Mouse (Mus musculus): Measurements from ENCODE around the gene Phospho1. TPM values are rescaled to one million over a fixed set of nuclear protein-coding genes. Genes with fewer than 3 reads are reported as not detected.

Phospho1 gene
- polyA plus RNA-seq, 1 experiment from 2014 or later = 14.9 TPM

- no peaks in the 10 kb centered on the region for H3K36me3 ChIP-seq (ENCODE audit: control insufficient read depth, insufficient read depth, low read length)
- H3K4me1 ChIP-seq (ENCODE audit: control insufficient read depth, insufficient read depth, low read length) = no peaks in the 10 kb centered on the region
- H3K9me3 ChIP-seq (ENCODE audit: control insufficient read depth, low read length) = peaks cover 8% of the 10 kb centered on the region; the same call in 1 of the 2 replicates
- H3K4me3 ChIP-seq (ENCODE audit: low read depth, low read length) = no peak overlapping the region
- DNase-seq (ENCODE audit: low spot score) (no peak), ATAC-seq (ENCODE audit: low read depth) (no peak)
- no peaks in the 10 kb centered on the region for H3K27me3 ChIP-seq (replicated peaks; ENCODE audit: control insufficient read depth, insufficient read depth, low read length)
- no peak overlapping the region for H3K4me2 ChIP-seq (ENCODE audit: low read depth, low read length)
- H3K9ac ChIP-seq (ENCODE audit: low read depth, low read length) = no peak overlapping the region
- 96% methylated on average over 5 of the region's 5 CpGs for WGBS
- no peak overlapping the region for H3K27ac ChIP-seq (replicated peaks; ENCODE audit: low read depth, low read length)
Observed at GRCm38 (mm10) chr11:95807884-95808283, 16.4 kb upstream of the Phospho1 start.

GRCm38 (mm10) chr11:95808448-95809011 lies 15.8 kb upstream of the Phospho1 start:
- ATAC-seq (ENCODE audit: low read depth) = peak; percentile 65; the same call in 1 of the 2 replicates
- 63% methylated on average over 2 of the region's 5 CpGs for WGBS

GRCm38 (mm10) chr11:95809603-95810002 lies 14.7 kb upstream of the Phospho1 start:
- ATAC-seq (ENCODE audit: low read depth) = no peak
- no peak overlapping the region for H3K9ac ChIP-seq (ENCODE audit: low read depth, low read length)
- no peak overlapping the region for H3K4me2 ChIP-seq (ENCODE audit: low read depth, low read length)
- H3K36me3 ChIP-seq (ENCODE audit: control insufficient read depth, insufficient read depth, low read length) = no peaks in the 10 kb centered on the region
- DNase-seq (ENCODE audit: low spot score) = no peak
- WGBS = 54% methylated on average over 4 of the region's 5 CpGs
- H3K4me3 ChIP-seq (ENCODE audit: low read depth, low read length) = no peak overlapping the region
- no peak overlapping the region for H3K27ac ChIP-seq (replicated peaks; ENCODE audit: low read depth, low read length)
- H3K27me3 ChIP-seq (replicated peaks; ENCODE audit: control insufficient read depth, insufficient read depth, low read length) = no peaks in the 10 kb centered on the region
- H3K9me3 ChIP-seq (ENCODE audit: control insufficient read depth, low read length) = peaks cover 8% of the 10 kb centered on the region; the same call in 1 of the 2 replicates
- no peaks in the 10 kb centered on the region for H3K4me1 ChIP-seq (ENCODE audit: control insufficient read depth, insufficient read depth, low read length)

More at GRCm38 (mm10) chr11:95808448-95809011, 15.8 kb upstream of the Phospho1 start:
- Histone ChIP-seq H3K36me3 (ENCODE audit: control insufficient read depth, insufficient read depth, low read length) (no peaks in the 10 kb centered on the region), H3K4me2 (ENCODE audit: low read depth, low read length) (no peak overlapping the region), H3K4me3 (ENCODE audit: low read depth, low read length) (no peak overlapping the region), H3K9me3 (ENCODE audit: control insufficient read depth, low read length) (peaks cover 8% of the 10 kb centered on the region; the same call in 1 of the 2 replicates), H3K9ac (ENCODE audit: low read depth, low read length) (no peak overlapping the region), H3K27me3 (replicated peaks; ENCODE audit: control insufficient read depth, insufficient read depth, low read length) (no peaks in the 10 kb centered on the region), H3K4me1 (ENCODE audit: control insufficient read depth, insufficient read depth, low read length) (no peaks in the 10 kb centered on the region), H3K27ac (replicated peaks; ENCODE audit: low read depth, low read length) (no peak overlapping the region)
- DNase-seq (ENCODE audit: low spot score) = peak; percentile 55

GRCm38 (mm10) chr11:95810828-95811227 lies 13.5 kb upstream of the Phospho1 start:
- DNase-seq (ENCODE audit: low spot score) (no peak), ATAC-seq (ENCODE audit: low read depth) (no peak)
- Histone ChIP-seq H3K27ac (replicated peaks; ENCODE audit: low read depth, low read length) (no peak overlapping the region), H3K4me2 (ENCODE audit: low read depth, low read length) (no peak overlapping the region), H3K9me3 (ENCODE audit: control insufficient read depth, low read length) (peaks cover 8% of the 10 kb centered on the region; the same call in 1 of the 2 replicates), H3K36me3 (ENCODE audit: control insufficient read depth, insufficient read depth, low read length) (no peaks in the 10 kb centered on the region), H3K4me1 (ENCODE audit: control insufficient read depth, insufficient read depth, low read length) (no peaks in the 10 kb centered on the region), H3K27me3 (replicated peaks; ENCODE audit: control insufficient read depth, insufficient read depth, low read length) (no peaks in the 10 kb centered on the region), H3K4me3 (ENCODE audit: low read depth, low read length) (no peak overlapping the region), H3K9ac (ENCODE audit: low read depth, low read length) (no peak overlapping the region)
- WGBS = 52% methylated on average over 6 of the region's 7 CpGs

GRCm38 (mm10) chr11:95811741-95812140 lies 12.6 kb upstream of the Phospho1 start:
- Histone ChIP-seq H3K36me3 (ENCODE audit: control insufficient read depth, insufficient read depth, low read length) (no peaks in the 10 kb centered on the region), H3K27ac (replicated peaks; ENCODE audit: low read depth, low read length) (no peak overlapping the region), H3K27me3 (replicated peaks; ENCODE audit: control insufficient read depth, insufficient read depth, low read length) (no peaks in the 10 kb centered on the region), H3K4me1 (ENCODE audit: control insufficient read depth, insufficient read depth, low read length) (no peaks in the 10 kb centered on the region), H3K9ac (ENCODE audit: low read depth, low read length) (no peak overlapping the region), H3K4me3 (ENCODE audit: low read depth, low read length) (no peak overlapping the region), H3K4me2 (ENCODE audit: low read depth, low read length) (no peak overlapping the region), H3K9me3 (ENCODE audit: control insufficient read depth, low read length) (peaks cover 8% of the 10 kb centered on the region; the same call in 1 of the 2 replicates)
- WGBS = 75% methylated on average over 6 of the region's 6 CpGs
- DNase-seq (ENCODE audit: low spot score) (no peak), ATAC-seq (ENCODE audit: low read depth) (no peak)

GRCm38 (mm10) chr11:95812224-95812623 lies 12.1 kb upstream of the Phospho1 start:
- Histone ChIP-seq H3K9me3 (ENCODE audit: control insufficient read depth, low read length) (peaks cover 7% of the 10 kb centered on the region; the same call in 1 of the 2 replicates), H3K4me3 (ENCODE audit: low read depth, low read length) (no peak overlapping the region), H3K9ac (ENCODE audit: low read depth, low read length) (no peak overlapping the region), H3K27me3 (replicated peaks; ENCODE audit: control insufficient read depth, insufficient read depth, low read length) (no peaks in the 10 kb centered on the region), H3K4me2 (ENCODE audit: low read depth, low read length) (no peak overlapping the region), H3K27ac (replicated peaks; ENCODE audit: low read depth, low read length) (no peak overlapping the region), H3K4me1 (ENCODE audit: control insufficient read depth, insufficient read depth, low read length) (no peaks in the 10 kb centered on the region), H3K36me3 (ENCODE audit: control insufficient read depth, insufficient read depth, low read length) (no peaks in the 10 kb centered on the region)
- ATAC-seq (ENCODE audit: low read depth) (no peak), DNase-seq (ENCODE audit: low spot score) (no peak)
- WGBS = 62% methylated on average over 4 of the region's 4 CpGs

- WGBS = 85% methylated on average over 2 of the region's 2 CpGs
- no peak overlapping the region for H3K4me2 ChIP-seq (ENCODE audit: low read depth, low read length)
- no peaks in the 10 kb centered on the region for H3K27me3 ChIP-seq (replicated peaks; ENCODE audit: control insufficient read depth, insufficient read depth, low read length)
- H3K36me3 ChIP-seq (ENCODE audit: control insufficient read depth, insufficient read depth, low read length) = no peaks in the 10 kb centered on the region
- H3K9ac ChIP-seq (ENCODE audit: low read depth, low read length) = no peak overlapping the region
- H3K27ac ChIP-seq (replicated peaks; ENCODE audit: low read depth, low read length) = no peak overlapping the region
- H3K4me3 ChIP-seq (ENCODE audit: low read depth, low read length) = no peak overlapping the region
- DNase-seq (ENCODE audit: low spot score) (no peak), ATAC-seq (ENCODE audit: low read depth) (no peak)
- H3K9me3 ChIP-seq (ENCODE audit: control insufficient read depth, low read length) = no peaks in the 10 kb centered on the region
- no peaks in the 10 kb centered on the region for H3K4me1 ChIP-seq (ENCODE audit: control insufficient read depth, insufficient read depth, low read length)
Observed at GRCm38 (mm10) chr11:95814101-95814500, 10.2 kb upstream of the Phospho1 start.

GRCm38 (mm10) chr11:95814857-95815256 lies 9.4 kb upstream of the Phospho1 start:
- DNase-seq (ENCODE audit: low spot score) = no peak
- H3K4me2 ChIP-seq (ENCODE audit: low read depth, low read length) = no peak overlapping the region
- H3K4me3 ChIP-seq (ENCODE audit: low read depth, low read length) = no peak overlapping the region
- no peaks in the 10 kb centered on the region for H3K4me1 ChIP-seq (ENCODE audit: control insufficient read depth, insufficient read depth, low read length)
- no peak for ATAC-seq (ENCODE audit: low read depth)
- no peaks in the 10 kb centered on the region for H3K36me3 ChIP-seq (ENCODE audit: control insufficient read depth, insufficient read depth, low read length)
- H3K27ac ChIP-seq (replicated peaks; ENCODE audit: low read depth, low read length) = no peak overlapping the region
- WGBS = 50% methylated on average over 5 of the region's 5 CpGs
- no peaks in the 10 kb centered on the region for H3K27me3 ChIP-seq (replicated peaks; ENCODE audit: control insufficient read depth, insufficient read depth, low read length)
- H3K9me3 ChIP-seq (ENCODE audit: control insufficient read depth, low read length) = no peaks in the 10 kb centered on the region
- H3K9ac ChIP-seq (ENCODE audit: low read depth, low read length) = no peak overlapping the region

- no peaks in the 10 kb centered on the region for H3K4me1 ChIP-seq (ENCODE audit: control insufficient read depth, insufficient read depth, low read length)
- ATAC-seq (ENCODE audit: low read depth) = no peak
- H3K27ac ChIP-seq (replicated peaks; ENCODE audit: low read depth, low read length) = no peak overlapping the region
- 65% methylated on average over 9 of the region's 9 CpGs for WGBS
- no peak for DNase-seq (ENCODE audit: low spot score)
- no peak overlapping the region for H3K4me3 ChIP-seq (ENCODE audit: low read depth, low read length)
- H3K9me3 ChIP-seq (ENCODE audit: control insufficient read depth, low read length) = no peaks in the 10 kb centered on the region
- no peak overlapping the region for H3K4me2 ChIP-seq (ENCODE audit: low read depth, low read length)
- H3K36me3 ChIP-seq (ENCODE audit: control insufficient read depth, insufficient read depth, low read length) = no peaks in the 10 kb centered on the region
- no peaks in the 10 kb centered on the region for H3K27me3 ChIP-seq (replicated peaks; ENCODE audit: control insufficient read depth, insufficient read depth, low read length)
- H3K9ac ChIP-seq (ENCODE audit: low read depth, low read length) = no peak overlapping the region
Observed at GRCm38 (mm10) chr11:95815412-95815811, 8.9 kb upstream of the Phospho1 start.
